Mouse (Mus musculus): ENCODE results near the gene Spag9. TPM values are rescaled to one million over a fixed set of nuclear protein-coding genes. Genes with fewer than 3 reads are reported as not detected.
A peak's percentile ranks its signal among the peaks of the same experiment; 100 is the strongest.
"Not testable (repeated sequence)": the region's sequence is repeated elsewhere in the genome, so short reads cannot be mapped to it uniquely, and the experiment has no call there.

The Spag9 gene
- total and polyA plus RNA-seq, 2 experiments, result 9.8 to 52.4 TPM

DNA sequence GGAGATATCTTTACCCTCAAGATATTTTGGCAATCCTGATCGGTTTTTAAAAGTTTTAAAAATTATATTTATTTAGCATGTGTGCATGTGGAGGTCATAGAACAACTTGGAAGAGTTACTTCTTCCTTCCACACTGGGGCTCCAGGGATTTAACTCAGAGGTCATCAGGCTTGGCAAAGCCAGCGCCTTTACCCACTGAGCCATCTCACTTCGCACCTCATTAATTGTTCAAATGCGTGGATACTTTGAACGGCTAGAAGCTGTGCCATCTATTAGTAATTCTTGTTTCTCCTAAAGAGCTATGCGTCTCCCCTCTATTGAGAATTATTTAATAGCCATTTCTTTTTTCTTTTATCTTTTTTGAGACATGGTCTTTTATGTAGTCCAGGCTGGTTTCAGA lies 24.5 kb downstream of the Spag9 start:
- H3K36me3 ChIP-seq (ENCODE audit: control insufficient read depth, insufficient read depth, low read length), result peaks cover 10% of the 10 kb centered on the region
- peaks cover 13% of the 10 kb centered on the region; the same call in 1 of the 2 replicates for H3K79me2 ChIP-seq (ENCODE audit: control insufficient read depth, insufficient read depth, low read length)
- H3K4me1 ChIP-seq (ENCODE audit: control insufficient read depth, insufficient read depth, low read length), result peaks cover 23% of the 10 kb centered on the region
- H3K27ac ChIP-seq (replicated peaks; ENCODE audit: insufficient read depth, low read depth, low read length), result no peak overlapping the region
- no peak for TF ChIP-seq POLR2A (IDR thresholded peaks at IDR 0.05; ENCODE audit: extremely low read depth, insufficient read depth, low read length)
- TF ChIP-seq CTCF (IDR thresholded peaks at IDR 0.05; ENCODE audit: low read depth, low read length), result no peak
- H3K27me3 ChIP-seq (ENCODE audit: control insufficient read depth, insufficient read depth, low read length), result no peaks in the 10 kb centered on the region
- no peak overlapping the region for H3K9ac ChIP-seq (ENCODE audit: low read depth, low read length)
- 81% methylated on average over 6 of the region's 6 CpGs for WGBS
- no peak for DNase-seq (ENCODE audit: extremely low read depth, low read depth, low spot score)
- no peak overlapping the region for H3K4me3 ChIP-seq (ENCODE audit: insufficient read depth, low read depth, low read length)

DNA sequence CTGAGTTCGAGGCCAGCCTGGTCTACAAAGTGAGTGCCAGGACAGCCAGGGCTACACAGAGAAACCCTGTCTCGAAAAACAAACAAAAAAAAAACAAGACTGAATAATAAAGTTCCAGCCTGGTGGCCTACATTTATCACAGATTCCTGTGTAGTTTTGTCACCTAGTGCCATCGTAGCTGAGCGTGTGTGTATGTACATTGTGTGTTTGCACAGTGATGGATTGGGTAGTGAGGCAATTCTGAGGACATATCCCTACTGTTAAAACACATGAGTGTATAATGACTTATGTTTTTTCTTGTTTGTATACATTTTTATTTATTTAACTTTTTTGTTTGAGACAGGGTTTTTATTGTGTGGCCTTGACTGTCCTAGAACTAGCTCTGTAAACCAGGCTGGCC lies 30.4 kb downstream of the Spag9 start:
- Histone ChIP-seq H3K9ac (ENCODE audit: low read depth, low read length) (no peak overlapping the region), H3K27ac (replicated peaks; ENCODE audit: insufficient read depth, low read depth, low read length) (no peak overlapping the region), H3K79me2 (ENCODE audit: control insufficient read depth, insufficient read depth, low read length) (peaks cover 9% of the 10 kb centered on the region), H3K27me3 (ENCODE audit: control insufficient read depth, insufficient read depth, low read length) (no peaks in the 10 kb centered on the region), H3K36me3 (ENCODE audit: control insufficient read depth, insufficient read depth, low read length) (no peaks in the 10 kb centered on the region; the same call in 1 of the 2 replicates), H3K4me3 (ENCODE audit: insufficient read depth, low read depth, low read length) (no peak overlapping the region), H3K4me1 (ENCODE audit: control insufficient read depth, insufficient read depth, low read length) (peaks cover 9% of the 10 kb centered on the region; the same call in 1 of the 2 replicates)
- WGBS, result 42% methylated on average over 4 of the region's 4 CpGs
- TF ChIP-seq CTCF (IDR thresholded peaks at IDR 0.05; ENCODE audit: low read depth, low read length), result no peak
- DNase-seq (ENCODE audit: extremely low read depth, low read depth, low spot score), result peak; percentile 41

DNA sequence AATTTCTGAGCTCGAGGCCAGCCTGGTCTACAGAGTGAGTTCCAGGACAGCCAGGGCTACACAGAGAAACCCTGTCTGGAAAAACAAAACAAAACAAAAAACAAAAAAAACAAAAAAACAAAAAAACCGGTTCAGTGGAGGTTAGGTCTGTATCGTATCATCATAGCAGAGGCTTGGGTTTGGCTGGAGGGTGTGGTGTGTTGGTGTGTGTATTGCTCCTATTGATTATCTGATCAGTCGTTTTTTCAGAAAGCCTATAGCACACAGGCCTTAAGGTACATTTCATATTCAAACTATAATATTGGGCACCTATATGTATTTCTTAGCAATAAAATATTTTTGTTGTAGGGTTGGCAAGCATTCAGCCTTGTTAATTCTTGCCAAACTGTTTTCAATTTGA lies 36.2 kb downstream of the Spag9 start:
- TF ChIP-seq POLR2A (IDR thresholded peaks at IDR 0.05; ENCODE audit: extremely low read depth, insufficient read depth, low read length) (no peak), CTCF (IDR thresholded peaks at IDR 0.05; ENCODE audit: low read depth, low read length) (no peak)
- peaks cover 18% of the 10 kb centered on the region for H3K79me2 ChIP-seq (ENCODE audit: control insufficient read depth, insufficient read depth, low read length)
- H3K4me1 ChIP-seq (ENCODE audit: control insufficient read depth, insufficient read depth, low read length), result no peaks in the 10 kb centered on the region; the same call in 1 of the 2 replicates
- H3K27me3 ChIP-seq (ENCODE audit: control insufficient read depth, insufficient read depth, low read length), result no peaks in the 10 kb centered on the region
- H3K9ac ChIP-seq (ENCODE audit: low read depth, low read length), result no peak overlapping the region
- DNase-seq (ENCODE audit: extremely low read depth, low read depth, low spot score), result no peak
- H3K36me3 ChIP-seq (ENCODE audit: control insufficient read depth, insufficient read depth, low read length), result no peaks in the 10 kb centered on the region; the same call in 1 of the 2 replicates
- 70% methylated on average over 4 of the region's 4 CpGs for WGBS
- no peak overlapping the region for H3K27ac ChIP-seq (replicated peaks; ENCODE audit: insufficient read depth, low read depth, low read length)
- H3K4me3 ChIP-seq (ENCODE audit: insufficient read depth, low read depth, low read length), result no peak overlapping the region

DNA sequence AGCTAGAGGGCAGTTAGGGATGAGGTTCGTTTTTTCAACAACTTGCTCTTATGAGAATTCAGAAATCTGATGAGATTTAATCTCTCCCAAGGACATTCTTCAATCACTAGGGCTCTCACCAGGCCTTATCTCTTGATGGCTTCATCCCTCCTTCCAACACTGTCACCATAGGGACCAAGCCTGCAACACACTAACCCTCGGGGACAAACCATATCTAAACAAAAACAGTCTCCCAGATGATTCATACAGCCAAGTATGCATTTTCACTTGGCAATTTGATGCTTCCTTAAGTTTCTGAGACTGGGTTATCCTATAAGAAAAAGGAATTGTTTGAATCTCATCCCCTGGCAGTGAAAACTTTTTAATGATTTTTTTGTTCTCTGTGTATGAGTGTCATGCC lies 37.1 kb downstream of the Spag9 start:
- Histone ChIP-seq H3K27ac (replicated peaks; ENCODE audit: insufficient read depth, low read depth, low read length) (no peak overlapping the region), H3K36me3 (ENCODE audit: control insufficient read depth, insufficient read depth, low read length) (no peaks in the 10 kb centered on the region; the same call in none of the 2 replicates), H3K4me3 (ENCODE audit: insufficient read depth, low read depth, low read length) (no peak overlapping the region), H3K27me3 (ENCODE audit: control insufficient read depth, insufficient read depth, low read length) (no peaks in the 10 kb centered on the region), H3K79me2 (ENCODE audit: control insufficient read depth, insufficient read depth, low read length) (peaks cover 18% of the 10 kb centered on the region), H3K4me1 (ENCODE audit: control insufficient read depth, insufficient read depth, low read length) (no peaks in the 10 kb centered on the region; the same call in 1 of the 2 replicates), H3K9ac (ENCODE audit: low read depth, low read length) (no peak overlapping the region)
- DNase-seq (ENCODE audit: extremely low read depth, low read depth, low spot score), result no peak
- WGBS, result 49% methylated on average over 2 of the region's 2 CpGs
- no peak for TF ChIP-seq POLR2A (IDR thresholded peaks at IDR 0.05; ENCODE audit: extremely low read depth, insufficient read depth, low read length)
- TF ChIP-seq CTCF (IDR thresholded peaks at IDR 0.05; ENCODE audit: low read depth, low read length), result no peak

DNA sequence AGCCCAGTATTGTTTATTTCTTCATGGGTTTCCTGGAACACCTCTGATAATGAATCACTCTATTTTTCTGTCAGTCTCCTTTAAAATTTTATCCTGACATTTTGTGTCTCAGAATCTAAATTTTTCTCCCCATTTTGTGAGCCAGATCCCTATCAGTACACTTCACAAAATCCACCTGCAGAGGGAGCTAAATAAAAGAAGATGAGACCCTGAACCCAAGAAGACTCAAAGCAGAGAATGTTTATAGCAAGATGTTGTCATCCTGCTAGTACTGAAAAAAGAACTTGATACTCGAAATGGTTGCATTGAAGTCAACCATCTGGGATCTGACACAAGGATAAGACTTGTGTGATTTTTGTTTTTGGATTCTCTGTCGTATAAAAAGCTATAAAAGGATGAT lies 40.1 kb downstream of the Spag9 start:
- 60% methylated on average over 2 of the region's 2 CpGs for WGBS
- H3K27me3 ChIP-seq (ENCODE audit: control insufficient read depth, insufficient read depth, low read length), result no peaks in the 10 kb centered on the region
- no peak overlapping the region for H3K4me3 ChIP-seq (ENCODE audit: insufficient read depth, low read depth, low read length)
- H3K36me3 ChIP-seq (ENCODE audit: control insufficient read depth, insufficient read depth, low read length), result no peaks in the 10 kb centered on the region; the same call in none of the 2 replicates
- H3K4me1 ChIP-seq (ENCODE audit: control insufficient read depth, insufficient read depth, low read length), result no peaks in the 10 kb centered on the region
- no peak overlapping the region for H3K27ac ChIP-seq (replicated peaks; ENCODE audit: insufficient read depth, low read depth, low read length)
- no peak for DNase-seq (ENCODE audit: extremely low read depth, low read depth, low spot score)
- TF ChIP-seq CTCF (IDR thresholded peaks at IDR 0.05; ENCODE audit: low read depth, low read length), result peak; percentile 29; the same call in 1 of the 2 replicates
- no peak for TF ChIP-seq POLR2A (IDR thresholded peaks at IDR 0.05; ENCODE audit: extremely low read depth, insufficient read depth, low read length)
- H3K9ac ChIP-seq (ENCODE audit: low read depth, low read length), result no peak overlapping the region
- peaks cover 20% of the 10 kb centered on the region for H3K79me2 ChIP-seq (ENCODE audit: control insufficient read depth, insufficient read depth, low read length)

DNA sequence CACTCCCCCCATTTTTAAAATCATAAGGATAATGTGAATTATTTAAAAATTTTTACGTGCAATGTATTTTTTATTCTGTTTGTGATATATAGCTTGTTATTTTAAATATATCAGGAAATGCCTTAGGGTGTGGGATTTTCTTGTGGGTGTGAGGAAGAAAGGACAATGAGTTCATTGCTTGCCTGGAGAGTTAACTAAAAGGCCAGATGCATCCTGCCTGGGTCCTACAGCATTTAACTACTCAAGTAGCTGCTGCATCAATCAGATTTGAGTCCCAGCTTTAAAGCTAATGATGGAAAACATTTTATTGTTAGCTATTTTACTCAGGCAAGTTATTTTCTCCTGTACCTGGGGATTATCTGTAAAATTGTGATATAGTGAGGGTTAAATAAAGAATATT lies 45.6 kb downstream of the Spag9 start:
- TF ChIP-seq CTCF (IDR thresholded peaks at IDR 0.05; ENCODE audit: low read depth, low read length) (no peak), POLR2A (IDR thresholded peaks at IDR 0.05; ENCODE audit: extremely low read depth, insufficient read depth, low read length) (no peak)
- Histone ChIP-seq H3K36me3 (ENCODE audit: control insufficient read depth, insufficient read depth, low read length) (peaks cover under 1% of the 10 kb centered on the region), H3K27me3 (ENCODE audit: control insufficient read depth, insufficient read depth, low read length) (no peaks in the 10 kb centered on the region), H3K4me3 (ENCODE audit: insufficient read depth, low read depth, low read length) (no peak overlapping the region), H3K79me2 (ENCODE audit: control insufficient read depth, insufficient read depth, low read length) (peaks cover 7% of the 10 kb centered on the region; the same call in 1 of the 2 replicates), H3K9ac (ENCODE audit: low read depth, low read length) (no peak overlapping the region), H3K27ac (replicated peaks; ENCODE audit: insufficient read depth, low read depth, low read length) (no peak overlapping the region), H3K4me1 (ENCODE audit: control insufficient read depth, insufficient read depth, low read length) (no peaks in the 10 kb centered on the region)
- DNase-seq (ENCODE audit: extremely low read depth, low read depth, low spot score), result no peak
- 84% methylated on average over 1 of the region's 1 CpGs for WGBS

DNA sequence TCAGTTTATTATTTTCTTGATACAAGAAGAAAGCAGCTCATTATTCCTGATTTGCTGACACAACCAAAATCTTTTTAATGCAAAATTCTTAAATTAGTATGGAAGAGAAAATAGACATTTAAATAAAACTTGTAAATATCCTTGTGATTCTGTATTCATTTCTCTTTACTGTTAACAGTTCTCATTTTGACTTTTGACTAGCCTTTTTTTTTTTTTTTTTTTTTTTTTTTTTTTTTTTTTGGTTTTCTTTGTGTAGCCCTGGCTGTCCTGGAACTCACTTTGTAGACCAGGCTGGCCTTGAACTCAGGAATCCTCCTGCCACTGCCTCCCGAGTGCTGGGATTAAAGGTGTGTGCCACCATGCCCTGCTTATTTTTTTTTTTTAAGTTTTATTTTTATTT lies 46.4 kb downstream of the Spag9 start:
- H3K36me3 ChIP-seq (ENCODE audit: control insufficient read depth, insufficient read depth, low read length); H3K27ac ChIP-seq (replicated peaks; ENCODE audit: insufficient read depth, low read depth, low read length); H3K27me3 ChIP-seq (ENCODE audit: control insufficient read depth, insufficient read depth, low read length); H3K9ac ChIP-seq (ENCODE audit: low read depth, low read length); H3K4me1 ChIP-seq (ENCODE audit: control insufficient read depth, insufficient read depth, low read length); DNase-seq (ENCODE audit: extremely low read depth, low read depth, low spot score); H3K4me3 ChIP-seq (ENCODE audit: insufficient read depth, low read depth, low read length); H3K79me2 ChIP-seq (ENCODE audit: control insufficient read depth, insufficient read depth, low read length): not testable (repeated sequence)
- WGBS, result 57% methylated on average over 1 of the region's 1 CpGs

Data from liver, adult 2 months (tissue).